Mouse (Mus musculus): ENCODE results near the gene Il6ra. TPM values are rescaled to one million over a fixed set of nuclear protein-coding genes. Genes with fewer than 3 reads are reported as not detected.
A peak's percentile ranks its signal among the peaks of the same experiment; 100 is the strongest.

Gene Il6ra
- 1 to 10 TPM; 3.7 to 4.4 TPM for total RNA-seq (2021)
- long read RNA-seq, experiment 1, full-length matches to known transcripts: 1 of 1 reads
- long read RNA-seq, experiment 1, partial matches to known transcripts: 0 of 1 reads
- long read RNA-seq, experiment 1, other reads (novel, unspliced or antisense): 0 of 1 reads
- long read RNA-seq, experiment 2, partial matches to known transcripts: 1 of 3 reads
- long read RNA-seq, experiment 2, other reads (novel, unspliced or antisense): 2 of 3 reads

DNA sequence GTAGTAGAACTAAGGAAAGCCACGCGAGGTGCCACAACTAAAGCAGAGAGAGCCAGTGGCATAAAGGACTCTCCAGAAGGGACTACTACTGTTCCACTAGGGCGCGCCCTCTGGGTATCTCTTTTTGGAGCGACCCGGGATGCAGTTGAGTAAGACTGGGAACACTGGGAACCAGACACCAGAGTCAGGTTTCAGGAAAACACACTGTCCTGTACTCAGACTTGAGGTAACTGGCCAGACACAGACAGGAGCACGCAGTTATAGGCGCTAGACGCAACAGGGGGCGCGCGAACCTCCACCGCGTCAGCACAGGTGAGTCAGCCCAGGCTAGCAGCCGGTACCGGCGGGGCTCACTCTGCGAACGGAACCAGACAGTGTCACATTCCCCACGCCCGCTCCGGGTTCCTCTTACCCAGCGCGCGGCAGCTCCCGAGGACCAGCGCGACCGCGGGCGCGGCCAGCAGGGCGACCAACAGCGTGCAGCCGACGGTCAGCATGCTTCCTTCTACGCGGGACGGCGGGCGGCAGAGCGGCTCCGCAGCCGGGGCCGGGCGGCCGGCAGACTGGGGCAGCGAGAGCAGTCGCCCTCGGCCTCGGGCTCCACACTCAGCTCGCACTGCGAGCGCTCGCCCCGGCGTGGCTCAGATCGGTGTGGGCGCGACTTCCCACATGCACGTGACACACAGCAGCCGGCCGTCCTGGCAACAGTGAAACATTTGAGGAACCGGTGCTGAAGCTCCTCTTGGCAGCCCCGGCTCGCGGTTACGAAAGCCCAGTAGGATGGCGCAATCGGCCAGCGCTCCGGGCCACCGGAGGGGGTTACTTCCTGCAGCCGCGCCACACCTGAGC lies at the start of gene Il6ra:
Il6ra (minus strand) TSS at position 654 of the 849 bp plus-strand sequence.
- H3K27ac ChIP-seq: peak within 1 kb of the TSS; percentile 74
- intact Hi-C loops (cut with DNase I): no loop called here
- peak within 1 kb of the TSS; percentile 57 for H3K4me3 ChIP-seq
- TF ChIP-seq CTCF (IDR thresholded peaks at IDR 0.05): no peak; the same call in none of the 2 replicates
- peak; percentile 69 to 72 for DNase-seq (ENCODE audit: extremely low spot score in 1 of 2, low spot score in 2 of 2)

DNA sequence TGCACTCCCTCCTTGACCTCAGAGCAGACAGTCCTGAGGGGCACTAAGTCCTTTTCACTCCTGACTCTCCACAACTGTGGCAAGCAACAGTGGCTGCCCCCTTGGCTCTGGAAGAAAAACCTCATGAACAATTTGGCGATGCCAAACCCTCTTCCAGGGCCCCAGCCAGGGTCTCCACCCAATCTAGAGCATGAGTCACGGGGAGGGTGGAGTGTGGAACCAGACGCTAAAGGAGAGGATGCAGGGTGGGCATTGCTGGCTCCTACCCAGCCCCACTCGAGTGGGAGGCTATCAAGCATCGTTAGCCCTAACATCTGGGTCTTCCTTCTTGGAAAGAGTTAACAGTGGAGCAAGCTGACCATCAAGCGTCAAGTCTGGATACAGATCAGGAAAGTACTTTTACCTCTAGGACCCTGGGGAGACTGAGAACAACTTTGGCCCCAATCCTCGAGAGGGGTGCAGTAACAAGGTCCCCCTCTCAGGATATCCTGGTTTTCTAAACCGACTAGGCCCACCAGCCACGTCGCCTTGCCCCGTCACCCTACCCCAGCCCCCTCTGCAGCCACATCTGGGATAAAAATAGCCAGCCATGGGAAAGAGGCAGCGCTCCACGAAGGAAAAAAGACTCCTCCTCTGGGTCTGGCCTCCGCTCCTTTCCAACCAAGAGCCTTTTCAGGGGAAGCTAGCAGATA lies 49.2 kb upstream of the Il6ra start:
- intact Hi-C loops (cut with DNase I): loop anchor here (2.0 kb wide), 1 partner anchor 37 kb away; the partner anchor contains the start of gene Hax1
- TF ChIP-seq CTCF (IDR thresholded peaks at IDR 0.05): no peak
- Histone ChIP-seq H3K27ac (peak overlapping the region; percentile 86), H3K4me3 (peak overlapping the region; percentile 56)
- DNase-seq (ENCODE audit: extremely low spot score in 1 of 2, low spot score in 2 of 2): no peak

DNA sequence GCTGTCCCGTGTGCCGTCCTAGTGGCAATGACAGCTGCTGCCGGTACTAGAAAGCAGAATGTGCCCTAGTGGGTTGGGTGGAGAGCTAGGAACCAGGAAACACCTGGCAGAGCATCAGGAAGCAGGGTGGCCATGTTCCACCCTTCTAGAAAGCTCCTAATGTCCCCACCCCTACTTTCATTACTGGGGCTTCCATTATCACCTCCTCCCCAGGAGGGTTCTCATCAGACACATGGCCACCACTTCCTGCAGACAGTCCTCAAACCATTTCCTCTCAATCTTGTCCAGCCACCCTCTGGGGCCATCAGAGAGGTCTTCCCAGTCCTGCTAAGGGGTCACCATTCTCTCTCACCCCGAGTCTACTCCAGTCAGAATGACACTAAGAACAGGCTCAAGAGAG lies 48.4 kb upstream of the Il6ra start:
- TF ChIP-seq CTCF (IDR thresholded peaks at IDR 0.05): no peak
- Histone ChIP-seq H3K27ac (peak overlapping the region; percentile 86), H3K4me3 (peak overlapping the region; percentile 77; the same call in 1 of the 2 replicates)
- intact Hi-C loops (cut with DNase I): loop anchor here (2.0 kb wide), 2 partner anchors 91 to 117 kb away; partner anchors contain the start of gene Ubap2l
- DNase-seq (ENCODE audit: extremely low spot score in 1 of 2, low spot score in 2 of 2): no peak

DNA sequence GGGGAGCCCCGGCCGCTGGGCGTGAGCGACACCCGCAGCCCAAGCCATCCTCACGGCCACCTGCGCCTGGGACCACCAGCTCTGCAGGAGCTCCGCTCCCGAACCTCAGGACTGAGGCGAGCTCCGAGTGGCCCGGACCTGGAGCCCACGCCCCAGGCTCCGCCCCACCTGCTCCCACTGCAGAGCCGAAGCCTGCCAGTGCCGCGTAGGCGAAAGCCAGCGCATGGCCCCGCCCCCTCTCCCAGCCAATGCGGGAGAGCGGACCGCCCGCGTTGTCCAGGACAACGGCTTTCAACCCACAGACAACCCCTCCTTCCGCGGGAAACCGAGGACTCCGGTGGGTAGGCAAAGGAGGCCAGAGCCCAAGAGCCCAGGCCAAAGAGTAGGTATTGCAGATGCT lies 47.5 kb upstream of the Il6ra start:
- peak; percentile 95 for DNase-seq (ENCODE audit: extremely low spot score in 1 of 2, low spot score in 2 of 2)
- intact Hi-C loops (cut with DNase I): loop anchor here (2.0 kb wide), 2 partner anchors 92 to 118 kb away; partner anchors contain the start of gene Ubap2l
- TF ChIP-seq CTCF (IDR thresholded peaks at IDR 0.05): no peak
- Histone ChIP-seq H3K4me3 (peak overlapping the region; percentile 77), H3K27ac (peak overlapping the region; percentile 93)

DNA sequence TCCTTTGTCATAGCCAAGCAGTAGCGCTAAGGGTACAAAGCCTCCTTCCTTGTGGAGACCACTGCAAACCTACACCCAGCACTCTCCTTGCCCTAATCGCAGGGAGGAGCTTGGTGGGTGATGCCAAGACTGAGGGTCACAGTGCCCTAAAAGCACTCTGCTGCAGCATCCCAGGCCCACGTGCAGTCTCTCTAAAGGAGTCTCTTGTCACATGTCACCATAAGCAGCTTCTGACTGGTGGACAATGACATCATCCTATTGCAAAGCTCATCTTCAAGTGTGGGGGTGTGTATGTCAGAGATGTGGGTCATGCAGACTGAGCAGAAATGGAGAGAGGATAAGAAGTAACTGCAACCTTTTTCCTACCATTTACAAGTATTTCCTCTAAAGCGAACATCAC lies 46.4 kb upstream of the Il6ra start:
- peak in 1 of 2 experiments; percentile 51 for DNase-seq (ENCODE audit: extremely low spot score in 1 of 2, low spot score in 2 of 2)
- peak overlapping the region; percentile 93 for H3K27ac ChIP-seq
- TF ChIP-seq CTCF (IDR thresholded peaks at IDR 0.05): no peak
- intact Hi-C loops (cut with DNase I): no loop called here
- peak overlapping the region; percentile 77 for H3K4me3 ChIP-seq

DNA sequence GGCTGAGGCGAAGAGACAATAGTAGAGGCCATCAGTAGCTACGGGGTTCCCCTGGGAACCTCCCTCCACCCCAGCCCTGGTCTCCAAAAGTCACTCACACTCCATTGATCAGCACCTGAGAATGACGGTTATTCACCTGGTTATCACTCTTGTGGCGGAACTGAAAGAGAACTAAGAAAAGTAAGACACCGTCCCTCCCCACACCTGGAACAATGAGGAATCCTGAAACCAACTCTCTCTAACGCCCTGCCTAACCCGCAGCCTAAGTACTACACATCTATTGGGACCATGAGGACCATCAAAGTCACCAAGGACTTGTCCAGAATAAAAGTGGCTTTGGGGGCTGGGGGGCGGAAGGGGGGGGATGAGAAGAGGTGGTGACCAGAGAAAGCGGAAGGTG lies 44.9 kb upstream of the Il6ra start:
- no peak for TF ChIP-seq CTCF (IDR thresholded peaks at IDR 0.05)
- intact Hi-C loops (cut with DNase I): no loop called here
- no peak overlapping the region for H3K27ac ChIP-seq
- H3K4me3 ChIP-seq: no peak overlapping the region
- DNase-seq (ENCODE audit: extremely low spot score in 1 of 2, low spot score in 2 of 2): no peak

DNA sequence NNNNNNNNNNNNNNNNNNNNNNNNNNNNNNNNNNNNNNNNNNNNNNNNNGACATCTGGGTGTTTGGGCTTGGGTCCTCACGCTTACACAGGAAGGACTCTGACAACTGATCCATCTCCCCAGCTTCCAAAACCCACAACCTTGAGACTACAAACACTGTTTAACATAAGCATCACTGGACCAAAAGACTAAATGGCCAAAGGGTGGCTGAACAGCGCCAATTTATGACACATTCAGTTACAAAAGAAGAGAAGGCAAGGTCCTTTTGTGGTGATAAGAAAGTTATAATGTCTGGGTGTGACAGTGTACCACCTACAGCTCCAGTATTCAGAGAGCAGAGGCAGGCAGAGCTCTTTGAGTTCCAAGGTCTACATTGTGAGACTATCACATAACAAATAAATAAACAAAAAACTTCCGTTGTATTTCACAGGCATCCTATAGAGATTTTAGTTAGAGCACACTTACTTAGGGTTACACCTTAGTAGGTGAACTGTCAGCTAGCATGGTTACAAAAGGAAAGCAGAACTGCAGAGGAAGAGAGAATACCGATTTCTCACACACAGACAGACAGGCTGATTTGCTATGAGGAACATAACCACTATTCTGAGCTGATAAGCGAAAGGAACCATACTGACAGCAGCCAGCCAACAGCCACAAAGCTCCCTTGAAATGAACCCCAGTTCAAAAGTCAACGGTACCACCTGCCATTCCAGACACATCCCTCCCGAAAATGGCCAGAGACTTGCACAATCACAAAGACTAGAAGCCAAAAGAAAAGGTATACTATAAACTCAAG lies 43.4 kb upstream of the Il6ra start:
- TF ChIP-seq CTCF (IDR thresholded peaks at IDR 0.05): no peak
- intact Hi-C loops (cut with DNase I): no loop called here
- no peak overlapping the region for H3K27ac ChIP-seq
- H3K4me3 ChIP-seq: no peak overlapping the region
- DNase-seq (ENCODE audit: extremely low spot score in 1 of 2, low spot score in 2 of 2): no peak

DNA sequence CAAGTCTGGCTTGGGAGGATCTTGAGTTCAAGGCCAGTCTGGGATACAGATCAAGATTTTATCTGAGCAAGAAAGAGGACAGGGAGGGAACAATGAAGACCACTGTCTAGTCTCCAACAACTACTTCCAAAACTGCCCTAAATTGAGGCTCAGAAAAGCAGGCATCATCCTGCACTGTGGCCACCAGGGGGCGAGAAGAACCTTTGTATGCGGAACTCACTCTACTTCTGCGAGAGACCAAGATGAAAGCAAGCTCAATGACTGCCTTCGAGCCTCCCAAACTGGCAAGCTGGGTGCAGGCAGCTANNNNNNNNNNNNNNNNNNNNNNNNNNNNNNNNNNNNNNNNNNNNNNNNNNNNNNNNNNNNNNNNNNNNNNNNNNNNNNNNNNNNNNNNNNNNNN lies 40.4 kb upstream of the Il6ra start:
- no peak overlapping the region for H3K4me3 ChIP-seq
- intact Hi-C loops (cut with DNase I): no loop called here
- no peak overlapping the region for H3K27ac ChIP-seq
- DNase-seq (ENCODE audit: extremely low spot score in 1 of 2, low spot score in 2 of 2): peak; percentile 71 to 73
- TF ChIP-seq CTCF (IDR thresholded peaks at IDR 0.05): peak; percentile 93

DNA sequence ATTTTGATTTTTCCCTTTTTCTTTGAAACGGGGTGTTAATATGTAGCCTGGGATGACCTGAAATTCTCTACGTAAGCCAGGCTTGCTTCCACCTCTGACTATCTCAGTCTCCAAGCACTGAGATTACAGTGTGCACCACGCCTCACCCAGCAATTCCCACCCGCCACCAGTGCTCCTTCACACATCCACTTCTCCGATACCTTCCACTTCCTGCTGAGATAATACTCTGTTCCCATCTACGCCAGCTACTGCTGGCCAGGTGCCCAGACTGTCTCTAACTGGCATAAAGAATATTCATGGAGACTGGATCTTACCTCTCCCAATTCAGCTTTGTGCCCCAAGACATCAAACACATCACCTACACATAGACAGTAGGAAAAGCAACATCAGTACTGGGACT lies 35.7 kb upstream of the Il6ra start:
- no peak for TF ChIP-seq CTCF (IDR thresholded peaks at IDR 0.05)
- 0 out of 2 replicates have a peak overlapping the region, but pooled peaks have one; percentile 5 for H3K27ac ChIP-seq
- H3K4me3 ChIP-seq: no peak overlapping the region
- peak; percentile 62 to 69 for DNase-seq (ENCODE audit: extremely low spot score in 1 of 2, low spot score in 2 of 2)
- intact Hi-C loops (cut with DNase I): no loop called here

DNA sequence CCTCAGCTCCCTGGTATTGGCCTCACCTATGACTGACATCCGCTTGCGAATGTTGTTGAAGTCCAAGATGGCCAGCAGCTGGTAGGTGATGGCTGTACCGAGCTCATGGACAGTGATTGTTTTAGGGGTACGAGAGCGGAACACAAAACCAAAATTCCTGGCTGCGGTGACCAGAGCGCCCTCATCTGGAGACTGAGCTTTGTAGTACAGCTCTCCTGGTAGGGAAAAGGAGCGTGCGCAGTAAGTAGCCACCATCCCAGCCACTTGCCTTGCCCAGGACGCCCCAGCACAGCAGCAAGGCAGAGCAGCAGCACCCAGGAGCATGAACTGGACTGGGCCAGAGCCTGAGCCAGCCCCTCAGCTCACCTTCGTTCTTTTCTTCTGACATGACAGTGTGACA lies 35.0 kb upstream of the Il6ra start:
- no peak for DNase-seq (ENCODE audit: extremely low spot score in 1 of 2, low spot score in 2 of 2)
- Histone ChIP-seq H3K27ac (no peak overlapping the region), H3K4me3 (no peak overlapping the region)
- intact Hi-C loops (cut with DNase I): no loop called here
- no peak for TF ChIP-seq CTCF (IDR thresholded peaks at IDR 0.05)

DNA sequence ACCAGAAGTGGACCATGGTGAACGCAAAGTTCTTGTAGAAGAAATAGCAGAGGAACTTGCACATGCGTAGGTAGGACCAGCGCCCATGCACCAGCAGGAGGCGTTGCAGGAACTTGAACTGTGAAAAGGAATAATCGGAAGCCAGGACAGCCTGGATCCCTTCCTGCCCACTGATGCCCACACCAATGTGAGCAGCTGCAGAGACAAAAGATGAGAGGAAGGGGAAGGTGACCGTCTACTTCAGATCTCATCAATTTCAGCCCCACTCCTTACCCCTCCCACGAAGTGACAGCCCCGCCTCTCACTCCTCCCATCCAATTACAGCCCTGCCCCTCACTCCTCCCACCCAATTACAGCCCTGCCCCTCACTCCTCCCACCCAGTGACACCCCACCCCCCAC lies 32.0 kb upstream of the Il6ra start:
- H3K27ac ChIP-seq: no peak overlapping the region
- intact Hi-C loops (cut with DNase I): no loop called here
- no peak; the same call in 1 of the 2 replicates for TF ChIP-seq CTCF (IDR thresholded peaks at IDR 0.05)

More for the DNA sequence above, 32.0 kb upstream of the Il6ra start:
- no peak overlapping the region for H3K4me3 ChIP-seq
- DNase-seq (ENCODE audit: extremely low spot score in 1 of 2, low spot score in 2 of 2): no peak

Measured in left cerebral cortex, adult 2 months (tissue).